Mouse (Mus musculus) kidney, postnatal 4 days (tissue): Measurements from ENCODE around the gene Pabpc1l.
"Not testable (repeated sequence)": the region's sequence is repeated elsewhere in the genome, so short reads cannot be mapped to it uniquely, and the experiment has no call there.

Experiments used
- DNase-seq, 2 experiments: peaks; one replicate each; pipeline ENCODE4 v3.0.0; 2021; ENCODE audit warnings: mixed read lengths in 2 of 2

Gene Pabpc1l

DNA sequence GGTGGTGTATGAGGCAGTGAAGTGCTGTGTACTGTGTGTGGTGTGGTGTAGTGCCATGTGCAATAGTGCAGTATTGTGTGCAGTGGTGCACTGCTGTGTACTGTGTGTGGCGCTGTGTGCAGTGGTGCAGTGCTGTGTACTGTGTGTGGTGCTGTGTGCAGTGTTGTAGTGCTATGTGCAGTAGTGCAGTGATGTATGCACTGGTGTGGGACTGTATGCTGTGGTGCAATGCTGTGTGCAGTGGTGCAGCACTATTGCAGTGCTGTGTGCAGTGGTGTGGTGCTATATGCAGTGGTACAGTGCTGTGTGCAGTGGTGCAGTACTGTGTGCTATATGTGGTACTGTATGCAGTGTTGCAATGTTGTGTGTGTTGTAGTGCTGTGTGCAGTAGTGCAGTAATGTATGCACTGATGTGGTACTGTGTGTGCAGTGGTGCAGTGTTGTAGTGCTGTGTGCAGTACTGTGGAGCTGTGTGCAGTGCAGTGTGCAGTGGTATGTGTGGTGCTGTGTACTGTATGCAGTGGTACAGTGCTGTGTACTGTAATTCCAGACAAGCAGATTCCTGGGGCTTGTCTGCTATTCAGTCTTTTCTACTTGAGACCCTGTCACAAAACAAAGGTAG lies 13.3 kb downstream of the Pabpc1l start:
- DNase-seq, result no peak

DNA sequence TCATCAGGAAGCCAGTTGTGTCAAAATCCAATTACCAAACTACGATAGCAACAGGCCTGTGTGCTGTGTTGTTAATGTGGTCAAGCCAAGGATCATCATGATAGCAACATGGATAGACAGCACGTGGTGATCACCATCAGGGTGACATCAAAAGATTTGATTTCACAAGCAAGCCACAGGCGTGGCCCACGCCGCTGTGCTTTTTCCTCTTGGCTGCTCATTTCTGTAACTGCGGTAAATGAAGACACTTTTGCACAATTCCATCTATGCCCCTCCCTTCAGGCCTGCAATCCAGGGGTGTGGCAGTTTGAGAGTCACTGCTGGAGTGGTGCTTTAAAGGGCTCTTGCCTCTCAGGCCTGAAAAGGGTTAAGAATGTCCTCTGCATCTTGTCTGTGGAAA lies 15.7 kb downstream of the Pabpc1l start:
- no peak for DNase-seq

GRCm38 (mm10) chr2:164041523-164041922 lies 16.3 kb downstream of the Pabpc1l start:
- DNase-seq, result no peak

DNA sequence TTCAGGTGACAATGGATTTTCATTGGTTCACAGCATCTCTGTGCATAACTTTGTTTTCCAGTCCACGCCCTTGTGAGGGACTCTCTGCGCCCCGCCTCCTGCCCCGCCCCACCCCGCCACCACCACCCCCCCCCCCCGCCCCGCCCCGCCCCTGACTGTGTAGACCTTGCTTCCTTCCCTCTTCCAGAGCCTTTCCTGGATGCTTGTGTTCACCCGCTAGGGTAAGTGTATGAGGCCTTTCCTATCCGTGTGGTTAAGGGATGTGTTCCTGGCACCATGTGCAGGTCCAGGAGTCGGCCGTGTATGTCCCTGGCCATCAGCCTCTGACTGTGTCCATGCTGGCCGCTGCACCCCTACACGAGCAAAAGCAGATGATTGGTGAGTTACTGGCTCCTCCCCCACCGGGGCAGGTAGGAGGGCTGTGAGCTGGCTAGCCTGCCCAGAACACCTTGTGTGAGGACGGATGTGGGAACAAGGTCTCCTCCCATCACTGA lies 22.0 kb downstream of the Pabpc1l start:
- DNase-seq, result peak; percentile 50 to 68

DNA sequence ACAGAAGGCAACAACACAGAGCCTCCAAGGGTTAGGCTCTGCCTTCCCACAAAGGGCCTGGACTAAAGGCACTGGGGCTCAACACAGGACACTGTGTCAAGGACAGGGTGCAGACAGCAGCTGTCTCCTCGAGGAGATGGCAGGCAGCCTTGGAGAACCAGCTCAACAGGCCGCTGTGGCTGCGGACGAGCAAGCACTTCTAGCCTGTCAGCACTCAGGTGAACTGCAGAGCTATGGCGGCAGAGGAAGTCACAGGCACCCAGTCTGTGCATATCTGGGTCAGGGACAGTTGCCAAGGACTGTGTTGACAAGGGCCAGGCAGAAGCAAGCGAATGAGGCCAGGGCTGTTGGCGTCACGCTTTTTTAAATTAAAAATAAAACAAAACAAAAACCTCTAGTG lies 28.5 kb downstream of the Pabpc1l start:
- DNase-seq, result no peak

DNA sequence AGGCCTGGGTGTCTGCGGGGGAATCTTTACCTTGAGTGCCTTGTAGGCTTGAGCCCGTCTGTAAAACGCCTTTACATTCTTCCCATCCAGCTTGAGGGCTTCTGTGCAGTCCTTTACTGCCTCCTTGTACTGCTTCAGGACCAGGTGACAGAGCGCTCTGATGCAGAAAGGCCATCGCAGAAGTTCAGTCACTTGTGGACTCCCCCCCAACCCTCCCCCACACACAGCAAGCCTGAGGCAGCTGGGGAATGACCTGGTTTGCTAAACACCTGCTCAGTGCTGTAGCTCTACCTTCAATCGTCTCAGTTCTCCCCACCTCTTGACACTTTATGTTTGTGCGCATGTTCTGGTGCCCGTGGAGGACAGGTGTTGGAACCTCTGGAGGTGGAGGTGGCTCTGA lies 29.4 kb downstream of the Pabpc1l start:
- no peak for DNase-seq

GRCm38 (mm10) chr2:164059634-164060235 lies 34.5 kb downstream of the Pabpc1l start:
- peak in 1 of 2 experiments; percentile 42 for DNase-seq

DNA sequence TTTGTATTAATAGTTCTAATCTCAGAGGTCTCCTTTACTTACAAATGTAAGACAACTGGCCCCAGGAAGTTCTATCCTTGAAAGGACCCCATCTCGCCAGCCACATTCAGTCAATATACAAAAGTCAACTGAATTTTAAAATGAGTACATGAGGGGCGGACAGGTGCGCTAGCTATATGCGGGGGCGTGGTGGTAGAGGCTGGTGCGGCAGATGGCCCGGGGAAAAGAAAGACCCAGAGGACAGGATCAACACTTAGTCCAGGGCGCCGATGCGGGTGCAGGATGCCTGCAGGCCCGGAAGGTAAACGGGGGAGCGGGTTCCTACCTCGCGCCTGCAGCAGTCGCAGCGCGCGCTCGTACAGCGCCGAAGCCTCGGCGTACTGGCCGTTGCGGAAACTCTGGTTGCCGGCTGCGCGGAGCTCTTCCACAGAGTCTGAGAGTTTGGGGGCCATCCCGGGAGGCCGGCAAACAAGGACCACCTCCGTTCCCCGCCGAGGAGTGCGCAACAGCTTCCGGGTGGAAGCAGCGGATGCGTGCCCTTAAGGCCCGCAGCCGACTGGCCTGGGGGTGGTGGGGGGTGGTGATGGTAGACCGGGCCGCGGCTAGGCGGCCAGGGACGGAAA lies 45.0 kb downstream of the Pabpc1l start, which contains the start of gene Stk4:
TSS of gene Stk4 (plus strand) at position 181 of the 623 bp plus-strand sequence.
- DNase-seq, result no peak

DNA sequence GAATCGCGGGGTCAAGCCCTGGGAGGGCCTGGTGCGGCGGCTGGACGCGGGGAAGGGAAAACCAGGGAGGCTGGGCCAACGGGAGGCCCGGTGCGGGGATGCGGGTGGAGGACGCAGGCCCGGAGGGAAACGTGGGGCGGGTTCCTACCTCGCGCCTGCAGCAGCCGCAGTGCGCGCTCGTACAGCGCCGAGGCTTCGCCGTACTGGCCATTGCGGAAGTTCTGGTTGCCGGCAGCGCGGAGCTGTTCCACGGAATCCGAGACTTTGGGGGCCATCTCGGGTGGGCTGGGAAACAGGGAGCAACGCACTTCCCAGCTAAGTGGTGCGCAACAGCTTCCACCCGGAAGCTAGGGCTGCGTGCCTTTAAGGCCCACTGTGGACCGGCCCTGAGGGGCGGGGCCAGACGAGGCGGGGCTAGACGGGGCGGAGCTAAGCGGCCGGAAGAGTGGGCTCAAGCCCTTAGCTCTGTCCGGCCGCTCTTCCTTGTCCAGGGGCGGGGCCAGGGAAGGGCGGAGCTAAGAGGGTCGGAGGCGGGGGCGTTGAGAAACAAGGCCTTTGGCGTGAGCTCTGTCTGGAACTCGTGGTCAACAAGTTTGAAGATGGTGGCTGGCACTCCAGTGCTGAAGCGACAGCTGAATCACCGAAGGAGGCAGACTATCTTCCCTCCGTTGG lies 45.7 kb downstream of the Pabpc1l start, which contains the start of gene Tomm34:
TSS of gene Tomm34 (minus strand) at position 405 of the 672 bp plus-strand sequence.
- DNase-seq, result peak; percentile 99

DNA sequence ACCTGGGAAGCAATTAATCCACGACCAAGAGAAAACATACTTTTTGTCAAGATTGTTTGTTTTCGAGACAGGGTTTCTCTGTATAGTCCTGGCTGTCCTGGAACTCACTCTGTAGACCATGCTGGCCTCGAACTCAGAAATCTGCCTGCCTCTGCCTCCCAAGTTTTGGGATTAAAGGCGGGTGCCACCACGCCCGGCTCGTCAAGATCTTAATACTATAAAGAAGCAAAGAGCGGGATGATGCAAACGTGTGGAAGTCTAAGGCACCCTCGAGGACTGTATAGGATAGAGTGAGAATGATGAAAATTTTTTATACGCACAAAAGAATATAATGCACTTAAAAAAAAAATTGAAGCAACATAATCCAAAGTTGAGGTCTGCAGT lies 46.2 kb downstream of the Pabpc1l start:
- DNase-seq, result not testable (repeated sequence)

- no peak for DNase-seq
Observed at GRCm38 (mm10) chr2:164072109-164072508, 46.9 kb downstream of the Pabpc1l start.

DNA sequence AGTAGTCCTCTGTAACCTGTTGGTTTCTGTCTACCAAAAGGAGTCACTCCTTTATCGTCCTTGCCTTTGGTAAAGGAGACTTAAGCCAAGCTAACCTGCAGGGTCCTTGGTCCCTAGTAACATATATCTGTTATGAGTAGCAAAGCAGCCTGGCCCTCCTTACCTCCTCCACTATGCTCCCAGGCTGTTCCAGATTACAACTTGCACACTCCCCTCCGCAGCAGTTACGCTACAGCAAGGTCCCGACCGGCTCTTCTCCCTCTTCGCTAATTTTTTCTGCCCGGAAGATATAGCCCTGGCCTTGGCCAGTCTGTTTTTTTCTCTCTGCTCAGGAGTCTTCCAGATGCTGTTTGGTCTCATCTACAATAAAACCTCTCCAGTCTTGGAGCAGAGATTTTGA lies 47.9 kb downstream of the Pabpc1l start:
- DNase-seq, result no peak

DNA sequence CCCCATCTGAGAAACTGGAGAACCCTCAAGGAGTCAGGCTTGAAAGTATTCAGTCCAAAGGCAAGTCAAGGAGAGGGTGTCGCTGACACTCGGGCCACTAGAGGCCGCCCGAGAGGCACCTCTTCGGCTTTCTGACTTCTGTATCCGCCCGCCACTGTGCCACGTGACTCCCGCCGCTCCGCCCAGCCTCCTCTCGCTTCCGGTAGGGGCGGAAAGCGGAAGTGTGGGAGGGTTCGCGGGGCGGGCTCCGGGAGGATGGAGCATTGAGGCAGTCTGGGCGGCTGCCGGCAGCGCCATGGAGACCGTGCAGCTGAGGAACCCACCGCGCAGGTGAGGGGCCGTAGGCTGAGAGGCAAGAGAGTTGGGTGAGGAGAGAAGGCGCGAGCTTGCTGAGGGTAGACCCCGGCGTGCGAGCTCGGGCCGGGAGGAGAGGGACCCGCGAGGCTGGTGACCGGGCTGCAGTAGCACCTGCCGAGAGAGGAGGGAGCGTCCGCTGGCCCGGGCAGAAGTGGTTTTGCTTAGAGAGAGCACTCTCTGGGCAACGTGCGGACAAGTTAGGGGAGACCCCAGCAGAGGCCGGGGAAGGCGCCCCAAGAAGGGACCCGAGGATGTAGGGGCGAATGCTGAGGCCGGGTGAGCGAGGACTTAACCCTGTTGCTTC lies 48.8 kb downstream of the Pabpc1l start:
- DNase-seq, result peak; percentile 99

DNA sequence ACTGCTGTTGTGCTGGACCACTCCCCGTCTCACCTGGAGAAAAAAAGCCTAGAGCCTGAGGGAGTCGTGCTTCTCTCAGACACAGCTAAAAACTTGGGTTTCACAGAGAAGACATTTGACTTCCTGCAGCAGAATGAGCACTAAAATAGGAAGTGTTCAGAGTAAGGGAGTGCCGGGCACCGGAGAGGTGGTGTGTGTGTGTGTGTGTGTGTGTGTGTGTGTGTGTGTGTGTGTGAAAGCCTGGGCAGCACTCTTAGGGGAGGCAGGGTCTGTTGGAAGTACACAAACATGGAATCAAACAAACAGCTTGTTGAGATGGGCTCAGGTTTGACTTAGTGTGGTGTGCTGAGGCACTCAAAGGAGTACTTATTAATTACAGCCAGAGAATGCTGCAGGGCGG lies 49.8 kb downstream of the Pabpc1l start:
- DNase-seq, result no peak

- no peak for DNase-seq
Observed at GRCm38 (mm10) chr2:164076874-164077425, 51.7 kb downstream of the Pabpc1l start.

DNA sequence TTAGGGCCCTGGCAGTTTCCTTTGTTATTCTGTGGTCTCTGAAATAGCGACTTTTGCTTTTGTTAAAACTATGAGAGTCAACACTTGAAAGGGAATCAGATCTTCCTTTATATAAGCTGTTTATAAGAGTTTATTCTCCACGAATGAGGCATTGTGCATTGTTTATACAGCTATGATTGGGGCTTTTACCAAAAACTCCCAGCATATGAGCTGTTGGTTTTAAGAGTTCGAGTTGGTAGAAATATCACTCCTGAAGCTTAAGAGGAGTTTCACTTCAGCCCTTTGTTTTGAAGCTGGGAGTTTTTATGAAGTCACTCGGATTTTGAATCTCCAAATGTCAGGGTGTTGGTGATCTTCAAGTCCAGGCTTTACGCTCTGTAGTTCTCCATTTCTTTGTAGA lies 52.6 kb downstream of the Pabpc1l start:
- DNase-seq, result no peak

GRCm38 (mm10) chr2:164079488-164079887 lies 54.2 kb downstream of the Pabpc1l start:
- DNase-seq, result no peak

GRCm38 (mm10) chr2:164081577-164081976 lies 56.3 kb downstream of the Pabpc1l start:
- DNase-seq, result no peak

GRCm38 (mm10) chr2:164082175-164082574 lies 56.9 kb downstream of the Pabpc1l start:
- DNase-seq, result no peak

GRCm38 (mm10) chr2:164083609-164084341 lies 58.5 kb downstream of the Pabpc1l start:
- no peak for DNase-seq

GRCm38 (mm10) chr2:164084342-164084700 lies 59.1 kb downstream of the Pabpc1l start:
- DNase-seq, result no peak
